Mouse (Mus musculus) intestine, postnatal 0 days (tissue): ENCODE data around the gene Cptp. TPM values are rescaled to one million over a fixed set of nuclear protein-coding genes. Genes with fewer than 3 reads are reported as not detected.

Experiments
- ATAC-seq: fragments of 200-750 bp; cut with Nextera tagmentation; 2 replicates; pipeline ENCODE4 v1.8.0; 2017; ENCODE audit warnings: mild to moderate bottlenecking, moderate TSS enrichment, moderate library complexity
- H3K27ac ChIP-seq: fragments of 300-500 bp; sonication (generic); 2 replicates; pipeline ENCODE4 v1.5.1; 2014; ENCODE audit warnings: mild to moderate bottlenecking, low read depth, low read length, moderate library complexity
- H3K27me3 ChIP-seq: fragments of 300-500 bp; sonication (generic); replicated peaks from 2 replicates; pipeline ENCODE4 v1.6.1; 2014; ENCODE audit warnings: low read length, mixed read lengths; ENCODE audit not compliant: control insufficient read depth, insufficient read depth
- H3K36me3 ChIP-seq: fragments of 300-500 bp; sonication (generic); 2 replicates; pipeline ENCODE4 v1.6.1; 2014; ENCODE audit warnings: mild to moderate bottlenecking, moderate library complexity; ENCODE audit not compliant: control insufficient read depth, insufficient read depth
- H3K4me1 ChIP-seq: fragments of 300-500 bp; sonication (generic); replicated peaks from 2 replicates; pipeline ENCODE4 v1.6.1; 2014; ENCODE audit warnings: antibody characterized with exemption, low read length, mixed read lengths; ENCODE audit not compliant: control insufficient read depth, insufficient read depth
- H3K4me2 ChIP-seq: fragments of 300-500 bp; sonication (generic); replicated peaks from 2 replicates; pipeline ENCODE4 v1.6.1; 2014; ENCODE audit warnings: low read depth, mild to moderate bottlenecking, moderate library complexity
- H3K4me3 ChIP-seq: fragments of 300-500 bp; sonication (generic); 2 replicates; pipeline ENCODE4 v1.5.1; 2014; ENCODE audit warnings: low read depth, low read length
- H3K9ac ChIP-seq: fragments of 300-500 bp; sonication (generic); 2 replicates; pipeline ENCODE4 v1.6.1; 2014; ENCODE audit warnings: mild to moderate bottlenecking, low read depth, low read length
- H3K9me3 ChIP-seq: fragments of 300-500 bp; sonication (generic); 2 replicates; pipeline ENCODE4 v1.6.1; 2016; ENCODE audit warnings: mixed run types; ENCODE audit not compliant: control insufficient read depth
- CTCF ChIP-seq: sonication (generic); IDR thresholded peaks from 2 replicates; pipeline ENCODE4 v1.5.1; 2016; ENCODE audit warnings: low read depth, mild to moderate bottlenecking, control low read depth, antibody characterized with exemption, moderate library complexity
- WGBS: fragments of 180-500 bp; shearing (Covaris S2); extraction: QIAGEN DNeasy Blood & Tissue Kit; methylation state at CpG from one replicate; pipeline ENCODE4 v1.1.7; 2014; 5-methylcytosine and 5-hydroxymethylcytosine counted together
- polyA plus RNA-seq: library from polyadenylated mRNA; unstranded; fragments of >200 nt; fragmentation: Nextera tagmentation; extraction: Ambion mirVana; gene quantifications from 2 replicates; pipeline ENCODE4 v1.2.1, GENCODE M21; 2015

Cptp gene
- polyA plus RNA-seq, 1 experiment from 2014 or later, result 19.2 TPM

DNA sequence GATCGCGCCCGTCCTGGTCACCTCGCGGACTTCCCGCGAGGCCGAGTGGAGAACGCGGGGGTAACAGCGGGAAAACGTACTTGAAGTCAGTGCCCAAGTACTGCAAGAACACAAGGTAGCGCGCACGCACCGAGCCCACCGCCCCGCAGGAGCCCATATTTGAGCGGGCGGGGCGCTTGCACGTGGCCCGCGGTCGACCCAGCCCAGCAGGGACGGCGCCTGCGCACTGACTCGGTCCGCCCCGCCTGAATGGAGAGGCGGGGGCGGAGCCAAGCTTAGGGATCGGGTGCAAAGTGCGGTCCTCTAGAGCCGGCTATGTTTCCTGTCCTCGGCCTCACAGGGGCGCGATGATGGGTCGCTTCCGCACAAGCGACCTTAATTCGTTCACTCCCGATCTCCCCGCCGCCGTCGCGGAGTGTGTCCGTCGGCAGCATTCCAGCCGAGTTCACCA, 22.3 kb upstream of the Cptp start, which contains the start of the genes Pusl1 and Acap3:
TSS of gene Pusl1 (minus strand) at position 231 of the 451 bp plus-strand sequence.
TSS of gene Acap3 (plus strand) at position 272 of the 451 bp plus-strand sequence.
- TF ChIP-seq CTCF, result no peak
- peak within 1 kb of the TSS; percentile 99 for H3K4me2 ChIP-seq
- H3K9ac ChIP-seq, result peak within 1 kb of the TSS; percentile 76
- no peaks in the 10 kb centered on the region for H3K9me3 ChIP-seq
- H3K27me3 ChIP-seq, result no peaks in the 10 kb centered on the region
- peaks cover 7% of the 10 kb centered on the region; the same call in 1 of the 2 replicates for H3K4me1 ChIP-seq
- peaks cover 37% of the 10 kb centered on the region for H3K36me3 ChIP-seq
- ATAC-seq, result peak; percentile 90
- peak within 1 kb of the TSS; percentile 97 for H3K27ac ChIP-seq
- H3K4me3 ChIP-seq, result peak within 1 kb of the TSS; percentile 73
- WGBS, result 0% methylated on average over 52 of the region's 52 CpGs

GRCm38 (mm10) chr4:155891011-155891471, 21.8 kb upstream of the Cptp start:
- Histone ChIP-seq H3K4me1 (peaks cover 7% of the 10 kb centered on the region; the same call in 1 of the 2 replicates), H3K9ac (peak overlapping the region; percentile 76), H3K27me3 (no peaks in the 10 kb centered on the region), H3K4me2 (peak overlapping the region; percentile 99), H3K36me3 (peaks cover 38% of the 10 kb centered on the region), H3K27ac (no peak overlapping the region), H3K9me3 (no peaks in the 10 kb centered on the region), H3K4me3 (peak overlapping the region; percentile 73)
- ATAC-seq, result no peak
- WGBS, result under 1% methylated on average over 34 of the region's 34 CpGs
- TF ChIP-seq CTCF, result no peak

DNA sequence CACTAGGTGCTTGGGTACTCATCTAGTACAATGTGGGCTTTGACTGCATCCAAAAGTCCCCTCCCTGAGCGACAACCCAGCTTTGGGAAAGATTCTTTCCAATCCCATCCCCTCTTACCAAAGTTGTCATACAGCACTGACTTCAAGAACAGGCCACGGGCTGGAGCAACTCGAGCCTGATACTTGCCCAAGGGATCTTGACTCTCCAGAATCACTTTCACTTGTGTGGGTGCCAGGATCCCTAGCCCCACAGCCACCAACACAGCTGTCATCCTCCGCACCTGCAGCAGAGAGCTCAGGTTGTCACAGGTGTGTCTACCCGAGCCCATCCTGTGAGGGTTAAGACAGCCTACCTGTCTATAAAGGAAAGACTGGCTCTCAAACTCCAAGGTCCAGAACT, 20.1 kb upstream of the Cptp start:
- no peak overlapping the region for H3K27ac ChIP-seq
- no peak overlapping the region for H3K4me2 ChIP-seq
- H3K9ac ChIP-seq, result no peak overlapping the region
- 0 out of 2 replicates have a peak, but pooled peaks cover 3% of the 10 kb centered on the region for H3K4me1 ChIP-seq
- ATAC-seq, result no peak
- no peaks in the 10 kb centered on the region for H3K9me3 ChIP-seq
- 83% methylated on average over 5 of the region's 5 CpGs for WGBS
- H3K4me3 ChIP-seq, result no peak overlapping the region
- H3K36me3 ChIP-seq, result peaks cover 48% of the 10 kb centered on the region
- no peak for TF ChIP-seq CTCF
- no peaks in the 10 kb centered on the region for H3K27me3 ChIP-seq

- H3K4me2 ChIP-seq, result no peak overlapping the region
- no peak overlapping the region for H3K4me3 ChIP-seq
- H3K27ac ChIP-seq, result no peak overlapping the region
- no peaks in the 10 kb centered on the region for H3K9me3 ChIP-seq
- 0 out of 2 replicates have a peak, but pooled peaks cover 3% of the 10 kb centered on the region for H3K4me1 ChIP-seq
- no peak overlapping the region for H3K9ac ChIP-seq
- H3K36me3 ChIP-seq, result peaks cover 48% of the 10 kb centered on the region
- ATAC-seq, result no peak
- TF ChIP-seq CTCF, result no peak
- 95% methylated on average over 9 of the region's 9 CpGs for WGBS
- no peaks in the 10 kb centered on the region for H3K27me3 ChIP-seq
These were observed 18.9 kb upstream of the Cptp start for GRCm38 (mm10) chr4:155888181-155888580.

DNA sequence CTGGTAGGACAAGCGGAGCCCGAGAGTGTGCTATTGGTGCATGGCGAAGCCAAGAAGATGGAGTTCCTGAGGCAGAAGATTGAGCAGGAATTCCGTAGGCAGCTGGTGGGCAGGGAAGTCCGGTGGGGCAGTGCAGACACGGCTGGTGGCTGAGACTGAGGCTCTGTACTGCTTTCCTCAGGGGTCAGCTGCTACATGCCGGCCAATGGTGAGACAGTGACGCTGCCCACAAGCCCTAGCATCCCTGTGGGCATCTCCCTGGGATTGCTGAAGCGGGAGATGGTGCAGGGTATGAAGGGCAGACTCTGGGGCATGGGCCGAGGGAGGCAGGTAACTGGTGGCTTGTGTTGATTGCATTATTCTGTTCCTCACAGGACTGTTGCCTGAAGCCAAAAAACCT, 18.4 kb upstream of the Cptp start:
- H3K9me3 ChIP-seq, result no peaks in the 10 kb centered on the region
- TF ChIP-seq CTCF, result no peak
- H3K4me2 ChIP-seq, result no peak overlapping the region
- H3K9ac ChIP-seq, result no peak overlapping the region
- 91% methylated on average over 10 of the region's 10 CpGs for WGBS
- no peaks in the 10 kb centered on the region for H3K27me3 ChIP-seq
- no peak overlapping the region for H3K27ac ChIP-seq
- H3K4me3 ChIP-seq, result no peak overlapping the region
- H3K36me3 ChIP-seq, result peaks cover 48% of the 10 kb centered on the region
- ATAC-seq, result no peak
- H3K4me1 ChIP-seq, result 0 out of 2 replicates have a peak, but pooled peaks cover 3% of the 10 kb centered on the region

- no peak overlapping the region for H3K9ac ChIP-seq
- H3K36me3 ChIP-seq, result peaks cover 48% of the 10 kb centered on the region
- H3K9me3 ChIP-seq, result no peaks in the 10 kb centered on the region
- no peak for TF ChIP-seq CTCF
- 0 out of 2 replicates have a peak, but pooled peaks cover 3% of the 10 kb centered on the region for H3K4me1 ChIP-seq
- H3K4me2 ChIP-seq, result no peak overlapping the region
- no peaks in the 10 kb centered on the region for H3K27me3 ChIP-seq
- no peak for ATAC-seq
- H3K4me3 ChIP-seq, result no peak overlapping the region
- H3K27ac ChIP-seq, result no peak overlapping the region
- WGBS, result 92% methylated on average over 5 of the region's 5 CpGs
These were observed 17.1 kb upstream of the Cptp start for GRCm38 (mm10) chr4:155886330-155886729.
